Mouse (Mus musculus) stomach, embryonic 15.5 days (tissue): ENCODE results near the gene Fkbp9. TPM values are rescaled to one million over a fixed set of nuclear protein-coding genes. Genes with fewer than 3 reads are reported as not detected.
"Not testable (repeated sequence)": the region's sequence is repeated elsewhere in the genome, so short reads cannot be mapped to it uniquely, and the experiment has no call there.

Source experiments
- ATAC-seq: fragments of 200-750 bp; cut with Nextera tagmentation; 2 replicates; pipeline ENCODE4 v1.8.0; 2017; ENCODE audit warnings: low read depth, moderate number of reproducible peaks, moderate TSS enrichment; ENCODE audit not compliant: insufficient read depth, low FRiP score
- H3K27ac ChIP-seq: fragments of 300-500 bp; sonication (generic); 2 replicates; pipeline ENCODE4 v1.5.1; 2015; ENCODE audit warnings: mild to moderate bottlenecking, inconsistent platforms
- H3K27me3 ChIP-seq: fragments of 300-500 bp; sonication (generic); replicated peaks from 2 replicates; pipeline ENCODE4 v1.6.1; 2015; ENCODE audit warnings: inconsistent platforms
- H3K36me3 ChIP-seq: fragments of 300-500 bp; sonication (generic); 2 replicates; pipeline ENCODE4 v1.6.1; 2015; ENCODE audit warnings: inconsistent platforms
- H3K4me1 ChIP-seq: fragments of 300-500 bp; sonication (generic); 2 replicates; pipeline ENCODE4 v1.6.1; 2015; ENCODE audit warnings: inconsistent platforms
- H3K4me2 ChIP-seq: fragments of 300-500 bp; sonication (generic); 2 replicates; pipeline ENCODE4 v1.6.1; 2015; ENCODE audit warnings: mild to moderate bottlenecking, inconsistent platforms
- H3K4me3 ChIP-seq: fragments of 300-500 bp; sonication (generic); replicated peaks from 2 replicates; pipeline ENCODE4 v1.5.1; 2015; ENCODE audit warnings: inconsistent platforms
- H3K9ac ChIP-seq: fragments of 300-500 bp; sonication (generic); 2 replicates; pipeline ENCODE4 v1.6.1; 2015; ENCODE audit warnings: inconsistent platforms
- H3K9me3 ChIP-seq: fragments of 300-500 bp; sonication (generic); 2 replicates; pipeline ENCODE4 v1.6.1; 2016; ENCODE audit warnings: inconsistent platforms
- WGBS: fragments of 180-500 bp; shearing (Covaris S2); methylation state at CpG from one replicate; pipeline ENCODE4 v1.1.7; 2015; 5-methylcytosine and 5-hydroxymethylcytosine counted together
- polyA plus RNA-seq: library from polyadenylated mRNA; unstranded; fragments of >200 nt; fragmentation: Nextera tagmentation; extraction: Ambion mirVana; gene quantifications from 2 replicates; pipeline ENCODE4 v1.2.1, GENCODE M21; 2015

The Fkbp9 gene
- polyA plus RNA-seq, 1 experiment from 2014 or later: 145 TPM

DNA sequence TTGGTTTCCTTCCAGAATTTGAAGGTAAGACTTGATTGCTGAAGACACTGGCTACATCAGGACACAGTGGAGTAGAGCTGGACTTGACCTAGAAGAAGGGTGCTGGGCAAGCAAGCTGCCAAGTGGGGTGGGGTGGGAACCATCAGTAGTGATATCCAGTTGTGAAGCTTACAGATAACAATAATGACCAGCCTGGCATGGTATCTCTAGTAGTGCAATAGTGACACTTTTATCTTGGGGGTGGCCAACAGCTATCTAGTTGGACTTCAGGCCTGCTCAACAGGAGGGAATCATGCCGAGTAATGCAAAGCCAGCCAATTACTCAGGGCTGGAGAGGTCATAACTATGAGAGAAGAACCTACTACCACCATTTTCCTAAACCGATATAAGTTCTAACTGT is 12.5 kb downstream of the Fkbp9 start:
- Histone ChIP-seq H3K9ac (no peak overlapping the region), H3K27ac (no peak overlapping the region), H3K4me1 (no peaks in the 10 kb centered on the region), H3K36me3 (0 out of 2 replicates have a peak, but pooled peaks cover 5% of the 10 kb centered on the region), H3K4me3 (no peak overlapping the region), H3K4me2 (no peak overlapping the region), H3K27me3 (no peaks in the 10 kb centered on the region), H3K9me3 (no peaks in the 10 kb centered on the region)
- 93% methylated on average over 2 of the region's 2 CpGs for WGBS
- peak; percentile 53; the same call in 1 of the 2 replicates for ATAC-seq

- H3K27me3 ChIP-seq: no peaks in the 10 kb centered on the region
- no peak for ATAC-seq
- H3K4me1 ChIP-seq: no peaks in the 10 kb centered on the region
- no peak overlapping the region for H3K4me3 ChIP-seq
- 86% methylated on average over 3 of the region's 3 CpGs for WGBS
- H3K27ac ChIP-seq: no peak overlapping the region
- H3K9me3 ChIP-seq: no peaks in the 10 kb centered on the region
- H3K9ac ChIP-seq: no peak overlapping the region
- peaks cover 9% of the 10 kb centered on the region; the same call in 1 of the 2 replicates for H3K36me3 ChIP-seq
- H3K4me2 ChIP-seq: no peak overlapping the region
These were observed 17.1 kb downstream of the Fkbp9 start for GRCm38 (mm10) chr6:56848974-56849373.

GRCm38 (mm10) chr6:56850315-56850714 is 18.5 kb downstream of the Fkbp9 start:
- peaks cover 9% of the 10 kb centered on the region; the same call in 1 of the 2 replicates for H3K36me3 ChIP-seq
- ATAC-seq: no peak
- WGBS: 67% methylated on average over 7 of the region's 7 CpGs
- no peaks in the 10 kb centered on the region for H3K9me3 ChIP-seq
- no peaks in the 10 kb centered on the region for H3K4me1 ChIP-seq
- H3K4me3 ChIP-seq: no peak overlapping the region
- no peaks in the 10 kb centered on the region for H3K27me3 ChIP-seq
- no peak overlapping the region for H3K4me2 ChIP-seq
- H3K27ac ChIP-seq: no peak overlapping the region
- no peak overlapping the region for H3K9ac ChIP-seq

DNA sequence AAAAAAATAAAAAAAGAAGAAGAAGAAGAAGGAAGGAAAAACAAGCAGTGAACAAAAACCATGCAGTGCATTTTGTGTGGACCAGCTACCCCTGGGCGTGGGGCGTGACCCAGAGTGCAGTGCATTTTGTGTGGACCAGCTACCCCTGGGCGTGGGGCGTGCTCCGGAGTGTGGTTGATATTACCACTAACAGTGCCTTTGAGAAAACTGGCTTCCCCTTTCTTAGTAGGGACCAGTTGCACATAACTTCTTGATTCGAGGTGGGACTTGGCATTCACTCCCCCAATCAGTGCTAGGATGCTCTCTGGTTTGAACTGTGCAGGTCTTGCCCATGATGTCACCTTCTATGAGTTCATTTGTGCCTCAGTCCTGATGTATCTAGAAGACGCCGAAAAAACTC is 22.9 kb downstream of the Fkbp9 start:
- Histone ChIP-seq H3K27ac (no peak overlapping the region), H3K27me3 (no peaks in the 10 kb centered on the region), H3K4me1 (no peaks in the 10 kb centered on the region), H3K4me3 (no peak overlapping the region), H3K36me3 (peaks cover 17% of the 10 kb centered on the region), H3K9me3 (no peaks in the 10 kb centered on the region), H3K9ac (no peak overlapping the region), H3K4me2 (no peak overlapping the region)
- no peak for ATAC-seq
- 92% methylated on average over 8 of the region's 8 CpGs for WGBS

- WGBS: 76% methylated on average over 5 of the region's 5 CpGs
- Histone ChIP-seq H3K27me3 (no peaks in the 10 kb centered on the region), H3K4me2 (no peak overlapping the region), H3K9ac (no peak overlapping the region), H3K36me3 (peaks cover 13% of the 10 kb centered on the region), H3K9me3 (no peaks in the 10 kb centered on the region), H3K27ac (no peak overlapping the region), H3K4me3 (no peak overlapping the region), H3K4me1 (no peaks in the 10 kb centered on the region)
- no peak for ATAC-seq
These were observed 24.9 kb downstream of the Fkbp9 start for GRCm38 (mm10) chr6:56856748-56857147.

GRCm38 (mm10) chr6:56860205-56860848 is 28.5 kb downstream of the Fkbp9 start:
- no peak overlapping the region for H3K27ac ChIP-seq
- H3K27me3 ChIP-seq: no peaks in the 10 kb centered on the region
- H3K36me3 ChIP-seq: peaks cover 7% of the 10 kb centered on the region
- no peak overlapping the region for H3K4me2 ChIP-seq
- peak; percentile 58 for ATAC-seq
- H3K4me3 ChIP-seq: no peak overlapping the region
- H3K4me1 ChIP-seq: no peaks in the 10 kb centered on the region
- H3K9me3 ChIP-seq: no peaks in the 10 kb centered on the region
- WGBS: 85% methylated on average over 8 of the region's 8 CpGs
- no peak overlapping the region for H3K9ac ChIP-seq

DNA sequence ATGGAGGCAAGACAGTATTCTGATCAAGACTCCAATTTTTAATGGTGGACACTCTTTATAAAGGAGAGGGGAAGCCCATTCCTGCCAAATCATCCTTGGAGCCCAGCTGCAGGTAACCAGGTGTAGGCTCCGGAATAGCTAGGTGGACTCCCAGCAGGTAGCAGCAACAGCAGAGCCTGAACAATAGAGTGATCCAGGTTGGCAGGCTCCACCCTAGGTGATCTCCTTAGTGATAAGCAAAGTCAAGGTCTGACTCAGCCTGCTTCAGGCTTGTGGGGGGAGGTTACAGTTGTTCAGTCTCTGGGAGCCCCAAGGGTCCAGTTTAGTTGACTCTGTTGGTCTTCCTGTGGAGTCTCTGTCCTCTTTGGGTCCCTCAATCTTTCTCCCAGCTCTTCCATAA is 35.0 kb downstream of the Fkbp9 start:
- H3K4me3 ChIP-seq, H3K27me3 ChIP-seq, ATAC-seq, H3K9ac ChIP-seq, H3K4me1 ChIP-seq, H3K27ac ChIP-seq, H3K36me3 ChIP-seq, H3K4me2 ChIP-seq, H3K9me3 ChIP-seq: not testable (repeated sequence)
- 88% methylated on average over 1 of the region's 1 CpGs for WGBS

DNA sequence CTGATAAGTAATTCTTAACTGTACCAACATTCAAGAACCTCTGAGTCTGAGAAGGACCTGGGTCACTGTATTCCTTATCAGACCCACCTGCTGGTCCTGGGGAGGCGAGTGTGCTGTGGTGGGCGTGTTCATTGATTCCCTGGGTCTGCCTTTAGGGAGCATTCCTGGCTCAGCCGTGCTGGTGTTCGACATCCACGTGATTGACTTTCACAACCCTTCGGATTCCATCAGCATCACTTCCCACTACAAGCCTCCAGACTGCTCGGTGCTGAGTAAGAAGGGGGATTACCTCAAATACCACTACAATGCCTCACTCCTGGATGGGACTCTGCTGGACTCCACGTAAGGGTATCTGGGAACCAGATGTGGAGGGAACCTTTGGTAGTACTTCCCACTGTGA is 36.7 kb downstream of the Fkbp9 start:
- peak; percentile 87 for ATAC-seq
- Histone ChIP-seq H3K4me2 (no peak overlapping the region), H3K36me3 (peaks cover 4% of the 10 kb centered on the region; the same call in 1 of the 2 replicates), H3K9me3 (no peaks in the 10 kb centered on the region), H3K27me3 (no peaks in the 10 kb centered on the region), H3K27ac (no peak overlapping the region), H3K4me3 (no peak overlapping the region), H3K9ac (no peak overlapping the region), H3K4me1 (no peaks in the 10 kb centered on the region)
- 60% methylated on average over 8 of the region's 8 CpGs for WGBS

- Histone ChIP-seq H3K9me3 (no peaks in the 10 kb centered on the region), H3K27me3 (no peaks in the 10 kb centered on the region), H3K4me1 (no peaks in the 10 kb centered on the region), H3K27ac (no peak overlapping the region), H3K36me3 (peaks cover 4% of the 10 kb centered on the region; the same call in 1 of the 2 replicates), H3K4me3 (no peak overlapping the region), H3K9ac (no peak overlapping the region), H3K4me2 (no peak overlapping the region)
- no peak for ATAC-seq
- 68% methylated on average over 2 of the region's 2 CpGs for WGBS
These were observed 38.2 kb downstream of the Fkbp9 start for GRCm38 (mm10) chr6:56870027-56870426.

DNA sequence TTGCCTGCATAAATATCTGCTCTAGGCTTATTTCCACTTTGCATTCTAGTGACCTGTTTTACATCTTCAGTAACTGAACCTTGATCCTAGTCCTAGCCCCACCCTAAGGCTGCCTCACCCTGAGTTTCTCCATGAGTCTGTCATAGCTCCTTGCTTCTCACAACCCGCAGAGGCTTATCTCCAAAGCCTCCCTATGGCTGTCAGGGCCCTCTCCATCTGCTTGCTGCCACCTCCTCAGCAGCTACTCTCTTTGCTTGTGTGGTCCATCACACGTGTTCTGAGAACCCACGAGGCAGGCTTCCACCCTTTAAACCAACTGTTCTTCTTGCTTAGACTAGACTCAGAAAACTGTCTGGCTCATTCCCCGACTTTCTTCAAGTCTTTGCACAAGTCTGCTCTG is 45.0 kb downstream of the Fkbp9 start:
- WGBS: 75% methylated on average over 4 of the region's 4 CpGs
- Histone ChIP-seq H3K4me3 (no peak overlapping the region), H3K9ac (no peak overlapping the region), H3K4me1 (0 out of 2 replicates have a peak, but pooled peaks cover 3% of the 10 kb centered on the region), H3K27ac (peak overlapping the region; percentile 7; the same call in 1 of the 2 replicates), H3K9me3 (no peaks in the 10 kb centered on the region), H3K27me3 (no peaks in the 10 kb centered on the region), H3K4me2 (no peak overlapping the region), H3K36me3 (peaks cover 19% of the 10 kb centered on the region; the same call in 1 of the 2 replicates)
- 0 out of 2 replicates have a peak, but pooled peaks have one; percentile 34 for ATAC-seq

DNA sequence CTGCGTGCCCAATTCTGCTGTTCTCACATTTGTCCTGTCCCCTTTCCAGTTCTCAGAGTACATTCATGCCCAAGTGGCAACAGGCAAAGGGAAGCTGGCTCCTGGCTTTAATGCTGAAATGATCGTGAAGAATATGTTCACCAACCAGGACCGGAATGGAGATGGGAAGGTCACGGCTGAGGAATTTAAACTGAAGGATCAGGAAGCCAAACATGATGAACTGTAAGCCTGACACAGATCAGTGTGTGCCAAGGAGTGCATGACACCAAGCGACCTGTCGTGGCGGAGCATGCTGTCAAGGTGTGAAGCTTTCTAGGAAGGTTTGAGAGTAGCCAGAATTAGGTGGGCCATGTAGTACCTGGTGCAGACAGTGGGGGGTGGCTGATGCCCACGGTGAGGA is 46.1 kb downstream of the Fkbp9 start:
- Histone ChIP-seq H3K9me3 (no peaks in the 10 kb centered on the region), H3K27me3 (no peaks in the 10 kb centered on the region), H3K27ac (no peak overlapping the region), H3K36me3 (peaks cover 18% of the 10 kb centered on the region; the same call in 1 of the 2 replicates), H3K4me1 (0 out of 2 replicates have a peak, but pooled peaks cover 3% of the 10 kb centered on the region), H3K9ac (no peak overlapping the region), H3K4me2 (no peak overlapping the region), H3K4me3 (no peak overlapping the region)
- WGBS: 88% methylated on average over 8 of the region's 8 CpGs
- ATAC-seq: no peak

DNA sequence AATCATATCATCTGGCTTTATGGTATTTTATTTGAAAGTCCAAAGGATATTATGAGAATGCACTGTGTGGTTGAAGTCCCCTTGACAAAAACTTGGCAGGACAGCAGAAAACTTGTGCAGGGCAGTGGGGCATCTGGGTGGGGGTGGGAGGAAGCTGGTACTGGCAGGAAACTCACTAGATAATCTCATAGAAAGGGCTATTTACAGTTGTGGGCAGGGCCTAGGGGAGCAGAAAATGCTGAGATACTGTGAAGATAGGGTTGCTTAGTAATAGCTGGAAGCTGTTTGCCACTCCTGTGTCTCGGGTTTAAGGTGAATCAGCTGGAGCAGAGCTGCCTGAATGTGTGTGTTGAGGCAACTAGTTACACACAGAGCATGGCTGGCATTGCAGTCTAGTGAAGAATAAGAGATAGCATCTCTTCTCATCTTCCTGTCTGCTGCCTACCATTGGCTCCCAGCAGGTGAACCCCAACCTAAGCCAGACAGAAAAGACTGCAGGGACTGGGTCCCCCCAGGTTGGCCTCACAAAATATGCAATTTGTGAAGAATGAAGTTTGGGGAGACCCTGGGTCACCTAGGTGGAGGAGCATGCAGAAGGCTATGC is 47.6 kb downstream of the Fkbp9 start:
- peaks cover 22% of the 10 kb centered on the region for H3K36me3 ChIP-seq
- no peaks in the 10 kb centered on the region for H3K9me3 ChIP-seq
- ATAC-seq: peak; percentile 82
- no peak overlapping the region for H3K27ac ChIP-seq
- no peak overlapping the region for H3K4me3 ChIP-seq
- H3K27me3 ChIP-seq: no peaks in the 10 kb centered on the region
- WGBS: 52% methylated on average over 1 of the region's 1 CpGs
- 0 out of 2 replicates have a peak, but pooled peaks cover 3% of the 10 kb centered on the region for H3K4me1 ChIP-seq
- H3K4me2 ChIP-seq: no peak overlapping the region
- no peak overlapping the region for H3K9ac ChIP-seq
